Mouse (Mus musculus) CD8-positive naive resting alpha-beta T cell, adult 2 months (primary cell): ENCODE results near the gene Hist1h2ab.
"Not testable (repeated sequence)": the region's sequence is repeated elsewhere in the genome, so short reads cannot be mapped to it uniquely, and the experiment has no call there.

Source experiments
- DNase-seq, 2 experiments: peaks; one replicate each; pipeline ENCODE4 v3.0.0; 2022; ENCODE audit warnings: low read depth in 2 of 2, low spot score in 2 of 2

Hist1h2ab gene

GRCm38 (mm10) chr13:23752742-23753172 is 1.8 kb downstream of the Hist1h2ab start:
- DNase-seq = no peak

- DNase-seq = no peak
Observed at GRCm38 (mm10) chr13:23753314-23754078, 2.6 kb downstream of the Hist1h2ab start.

GRCm38 (mm10) chr13:23755000-23755399 is 4.1 kb downstream of the Hist1h2ab start:
- DNase-seq = no peak

GRCm38 (mm10) chr13:23756790-23757189 is 5.9 kb downstream of the Hist1h2ab start, which contains the start of gene Hist1h4b:
TSS of gene Hist1h4b (plus strand) at chr13:23757013.
- DNase-seq = peak; percentile 62 to 73

- DNase-seq = no peak
Observed at GRCm38 (mm10) chr13:23757211-23757773, 6.4 kb downstream of the Hist1h2ab start.

GRCm38 (mm10) chr13:23757921-23758320 is 7.0 kb downstream of the Hist1h2ab start:
- DNase-seq = no peak

GRCm38 (mm10) chr13:23759251-23759771 is 8.4 kb downstream of the Hist1h2ab start:
- DNase-seq = no peak

- no peak for DNase-seq
Observed at GRCm38 (mm10) chr13:23759916-23760239, 9.0 kb downstream of the Hist1h2ab start.

GRCm38 (mm10) chr13:23760240-23760971 is 9.5 kb downstream of the Hist1h2ab start:
- peak in 1 of 2 experiments; percentile 36 for DNase-seq

- DNase-seq = peak; percentile 97 to 99
Observed at GRCm38 (mm10) chr13:23760972-23761864, 10.3 kb downstream of the Hist1h2ab start, which contains the start of gene Hist1h4a. TSS of gene Hist1h4a (minus strand) at chr13:23761230.

GRCm38 (mm10) chr13:23761871-23762821 is 11.2 kb downstream of the Hist1h2ab start, which contains the start of gene Hist1h3a:
TSS of gene Hist1h3a (minus strand) at chr13:23762386.
- DNase-seq = peak; percentile 52

- DNase-seq = no peak
Observed at GRCm38 (mm10) chr13:23763242-23763585, 12.3 kb downstream of the Hist1h2ab start.

GRCm38 (mm10) chr13:23763586-23764323 is 12.8 kb downstream of the Hist1h2ab start, which contains the start of gene Hist1h1a:
TSS of gene Hist1h1a (plus strand) at chr13:23763666.
- peak; percentile 67 to 76 for DNase-seq

GRCm38 (mm10) chr13:23764324-23765171 is 13.6 kb downstream of the Hist1h2ab start:
- DNase-seq = no peak

- DNase-seq = no peak
Observed at GRCm38 (mm10) chr13:23765172-23765513, 14.2 kb downstream of the Hist1h2ab start.

GRCm38 (mm10) chr13:23766772-23767171 is 15.8 kb downstream of the Hist1h2ab start:
- DNase-seq = no peak

- DNase-seq = no peak
Observed at GRCm38 (mm10) chr13:23768834-23769397, 18.0 kb downstream of the Hist1h2ab start.

- not testable (repeated sequence) for DNase-seq
Observed at GRCm38 (mm10) chr13:23769613-23770012, 18.7 kb downstream of the Hist1h2ab start, which contains the start of gene Trim38. TSS of gene Trim38 (plus strand) at chr13:23769913.
